Mouse (Mus musculus): ENCODE results near the gene Mindy2. TPM values are rescaled to one million over a fixed set of nuclear protein-coding genes. Genes with fewer than 3 reads are reported as not detected.
A peak's percentile ranks its signal among the peaks of the same experiment; 100 is the strongest.

The Mindy2 gene
- total and polyA plus RNA-seq, 2 experiments from 2014 or later: 16.5 to 37.3 TPM

- peaks cover 28% of the 10 kb centered on the region for H3K4me1 ChIP-seq (ENCODE audit: insufficient read depth)
- no peaks in the 10 kb centered on the region for H3K27me3 ChIP-seq (ENCODE audit: insufficient read depth, low read length)
- H3K9me3 ChIP-seq (ENCODE audit: low read length): no peaks in the 10 kb centered on the region
- H3K36me3 ChIP-seq (ENCODE audit: insufficient read depth): no peaks in the 10 kb centered on the region
- no peak for DNase-seq
- H3K4me3 ChIP-seq (ENCODE audit: low read depth, low read length): peak overlapping the region; percentile 15; the same call in 1 of the 2 replicates
- ATAC-seq: no peak
- H3K27ac ChIP-seq (ENCODE audit: low read depth, low read length): no peak overlapping the region
- 66% methylated on average over 4 of the region's 4 CpGs for WGBS
- no peak overlapping the region for H3K9ac ChIP-seq
- no peak for TF ChIP-seq CTCF (IDR thresholded peaks at IDR 0.05; ENCODE audit: low read depth)
- H3K4me2 ChIP-seq (ENCODE audit: low read depth): peak overlapping the region; percentile 67
These were observed 2.5 kb downstream of the Mindy2 start for GRCm38 (mm10) chr9:70654496-70654895.

GRCm38 (mm10) chr9:70653875-70654274 lies 3.1 kb downstream of the Mindy2 start:
- peak overlapping the region; percentile 67 for H3K4me2 ChIP-seq (ENCODE audit: low read depth)
- TF ChIP-seq CTCF (IDR thresholded peaks at IDR 0.05; ENCODE audit: low read depth): no peak
- no peaks in the 10 kb centered on the region for H3K36me3 ChIP-seq (ENCODE audit: insufficient read depth)
- WGBS: 87% methylated on average over 2 of the region's 2 CpGs
- H3K27me3 ChIP-seq (ENCODE audit: insufficient read depth, low read length): no peaks in the 10 kb centered on the region
- H3K4me3 ChIP-seq (ENCODE audit: low read depth, low read length): peak overlapping the region; percentile 15; the same call in 1 of the 2 replicates
- no peak overlapping the region for H3K9ac ChIP-seq
- no peaks in the 10 kb centered on the region for H3K9me3 ChIP-seq (ENCODE audit: low read length)
- DNase-seq (no peak), ATAC-seq (no peak)
- no peak overlapping the region for H3K27ac ChIP-seq (ENCODE audit: low read depth, low read length)
- peaks cover 28% of the 10 kb centered on the region for H3K4me1 ChIP-seq (ENCODE audit: insufficient read depth)

GRCm38 (mm10) chr9:70652221-70652620 lies 4.8 kb downstream of the Mindy2 start:
- Histone ChIP-seq H3K4me3 (ENCODE audit: low read depth, low read length) (no peak overlapping the region), H3K4me1 (ENCODE audit: insufficient read depth) (peaks cover 28% of the 10 kb centered on the region), H3K36me3 (ENCODE audit: insufficient read depth) (no peaks in the 10 kb centered on the region), H3K27ac (ENCODE audit: low read depth, low read length) (no peak overlapping the region), H3K9me3 (ENCODE audit: low read length) (no peaks in the 10 kb centered on the region), H3K4me2 (ENCODE audit: low read depth) (no peak overlapping the region), H3K27me3 (ENCODE audit: insufficient read depth, low read length) (no peaks in the 10 kb centered on the region), H3K9ac (no peak overlapping the region)
- no peak for ATAC-seq
- WGBS: 69% methylated on average over 2 of the region's 2 CpGs
- TF ChIP-seq CTCF (IDR thresholded peaks at IDR 0.05; ENCODE audit: low read depth): no peak
- DNase-seq: no peak

GRCm38 (mm10) chr9:70650994-70651393 lies 6.0 kb downstream of the Mindy2 start:
- Histone ChIP-seq H3K36me3 (ENCODE audit: insufficient read depth) (no peaks in the 10 kb centered on the region; the same call in 1 of the 2 replicates), H3K27ac (ENCODE audit: low read depth, low read length) (no peak overlapping the region), H3K4me2 (ENCODE audit: low read depth) (no peak overlapping the region), H3K9ac (no peak overlapping the region), H3K4me1 (ENCODE audit: insufficient read depth) (peaks cover 28% of the 10 kb centered on the region), H3K9me3 (ENCODE audit: low read length) (no peaks in the 10 kb centered on the region), H3K27me3 (ENCODE audit: insufficient read depth, low read length) (no peaks in the 10 kb centered on the region), H3K4me3 (ENCODE audit: low read depth, low read length) (no peak overlapping the region)
- ATAC-seq: no peak
- DNase-seq: no peak
- whole genome bisulfite sequencing: 92% methylated on average over 1 of the region's 1 CpGs
- no peak for TF ChIP-seq CTCF (IDR thresholded peaks at IDR 0.05; ENCODE audit: low read depth)

GRCm38 (mm10) chr9:70650260-70650659 lies 6.7 kb downstream of the Mindy2 start:
- Histone ChIP-seq H3K27me3 (ENCODE audit: insufficient read depth, low read length) (no peaks in the 10 kb centered on the region), H3K9ac (no peak overlapping the region), H3K9me3 (ENCODE audit: low read length) (no peaks in the 10 kb centered on the region), H3K4me3 (ENCODE audit: low read depth, low read length) (no peak overlapping the region), H3K36me3 (ENCODE audit: insufficient read depth) (no peaks in the 10 kb centered on the region; the same call in 1 of the 2 replicates), H3K27ac (ENCODE audit: low read depth, low read length) (no peak overlapping the region), H3K4me1 (ENCODE audit: insufficient read depth) (peaks cover 24% of the 10 kb centered on the region), H3K4me2 (ENCODE audit: low read depth) (no peak overlapping the region)
- ATAC-seq: no peak
- no peak for DNase-seq
- no peak for TF ChIP-seq CTCF (IDR thresholded peaks at IDR 0.05; ENCODE audit: low read depth)
- 94% methylated on average over 2 of the region's 2 CpGs for WGBS

GRCm38 (mm10) chr9:70636748-70637147 lies 20.2 kb downstream of the Mindy2 start:
- TF ChIP-seq CTCF (IDR thresholded peaks at IDR 0.05; ENCODE audit: low read depth): no peak
- H3K4me3 ChIP-seq (ENCODE audit: low read depth, low read length): no peak overlapping the region
- H3K9ac ChIP-seq: no peak overlapping the region
- no peaks in the 10 kb centered on the region for H3K27me3 ChIP-seq (ENCODE audit: insufficient read depth, low read length)
- no peak overlapping the region for H3K27ac ChIP-seq (ENCODE audit: low read depth, low read length)
- 88% methylated on average over 2 of the region's 2 CpGs for WGBS
- H3K4me1 ChIP-seq (ENCODE audit: insufficient read depth): no peaks in the 10 kb centered on the region
- ATAC-seq: no peak
- DNase-seq: no peak
- H3K9me3 ChIP-seq (ENCODE audit: low read length): no peaks in the 10 kb centered on the region
- no peak overlapping the region for H3K4me2 ChIP-seq (ENCODE audit: low read depth)
- H3K36me3 ChIP-seq (ENCODE audit: insufficient read depth): no peaks in the 10 kb centered on the region

GRCm38 (mm10) chr9:70631665-70632064 lies 25.3 kb downstream of the Mindy2 start:
- no peak for TF ChIP-seq CTCF (IDR thresholded peaks at IDR 0.05; ENCODE audit: low read depth)
- 27% methylated on average over 5 of the region's 5 CpGs for WGBS
- H3K27me3 ChIP-seq (ENCODE audit: insufficient read depth, low read length): no peaks in the 10 kb centered on the region

More at GRCm38 (mm10) chr9:70631665-70632064, 25.3 kb downstream of the Mindy2 start:
- Histone ChIP-seq H3K4me1 (ENCODE audit: insufficient read depth) (no peaks in the 10 kb centered on the region), H3K9me3 (ENCODE audit: low read length) (no peaks in the 10 kb centered on the region), H3K27ac (ENCODE audit: low read depth, low read length) (no peak overlapping the region), H3K4me2 (ENCODE audit: low read depth) (no peak overlapping the region), H3K36me3 (ENCODE audit: insufficient read depth) (no peaks in the 10 kb centered on the region), H3K9ac (no peak overlapping the region), H3K4me3 (ENCODE audit: low read depth, low read length) (no peak overlapping the region)
- no peak for DNase-seq
- no peak for ATAC-seq
